Mouse (Mus musculus) CH12.LX (cell line): ENCODE measurements at regions not wholly inside any gene's neighbourhood (a gene's known extent, or its start where the extent isn't known, plus 50 kb on each side); places are given as distances from the start of the nearest gene placed in this dataset.
"Not testable (repeated sequence)": the region's sequence is repeated elsewhere in the genome, so short reads cannot be mapped to it uniquely, and the experiment has no call there.

Source experiments
- DNase-seq: peaks from one replicate; pipeline ENCODE4 v3.0.0-alpha.2; 2013; ENCODE audit errors: extremely low read depth
- H3K27ac ChIP-seq: 2 replicates; pipeline ENCODE4 v1.5.1; 2012; ENCODE audit warnings: low read depth, mild to moderate bottlenecking, control low read depth, moderate library complexity; ENCODE audit not compliant: insufficient read depth
- H3K27me3 ChIP-seq: replicated peaks from 2 replicates; pipeline ENCODE3; 2012; ENCODE audit warnings: inconsistent platforms
- H3K36me3 ChIP-seq, 2 experiments: replicated peaks in 1 of 2; 2 replicates each; pipeline versions ENCODE3 to v1.6.1; 2012; ENCODE audit warnings: inconsistent platforms in 1 of 2, low read length in 1 of 2, mild to moderate bottlenecking in 1 of 2, mixed read lengths in 1 of 2, moderate library complexity in 1 of 2; ENCODE audit not compliant: control insufficient read depth in 1 of 2, insufficient read depth in 1 of 2
- H3K4me1 ChIP-seq, 2 experiments: 2 replicates each; pipeline ENCODE4 v1.6.1; 2012; ENCODE audit warnings: inconsistent platforms in 1 of 2, moderate library complexity in 1 of 2; ENCODE audit not compliant: insufficient read depth in 2 of 2, control insufficient read depth in 1 of 2
- H3K4me2 ChIP-seq: 2 replicates; pipeline ENCODE4 v1.6.1; 2012; ENCODE audit warnings: low read depth, mild to moderate bottlenecking, control low read depth; ENCODE audit not compliant: poor library complexity, insufficient read depth, severe bottlenecking
- H3K4me3 ChIP-seq, 3 experiments: fragments of 150-350 bp in 1 of 3; sonication (generic) in 1 of 3; replicated peaks in 1 of 3; 2 replicates each; pipeline versions ENCODE3 to v1.5.1; 2011 to 2012; ENCODE audit warnings: low read depth in 2 of 3, low read length in 2 of 3, mild to moderate bottlenecking in 2 of 3, moderate library complexity in 2 of 3, control low read depth in 1 of 3, improper control_type of control experiment in 1 of 3, inconsistent platforms in 1 of 3, mixed read lengths in 1 of 3; ENCODE audit not compliant: poor library complexity in 1 of 3
- H3K79me2 ChIP-seq: replicated peaks from 2 replicates; pipeline ENCODE4 v1.6.1; 2012; ENCODE audit warnings: mild to moderate bottlenecking, moderate library complexity; ENCODE audit not compliant: control insufficient read depth, poor library complexity, insufficient read depth, severe bottlenecking; ENCODE audit errors: extremely low read depth
- H3K9ac ChIP-seq: 2 replicates; pipeline ENCODE4 v1.6.1; 2012; ENCODE audit warnings: low read depth, mild to moderate bottlenecking, control low read depth, moderate library complexity; ENCODE audit not compliant: insufficient read depth
- H3K9me3 ChIP-seq: replicated peaks from 2 replicates; pipeline ENCODE3; 2012; ENCODE audit warnings: low read length, inconsistent platforms, mixed read lengths
- BHLHE40 ChIP-seq: IDR thresholded peaks from 2 replicates; pipeline ENCODE4 v1.6.1; 2011; ENCODE audit warnings: mild to moderate bottlenecking, low read depth, low read length, improper control_type of control experiment
- CHD1 ChIP-seq: IDR thresholded peaks from 2 replicates; pipeline ENCODE4 v1.6.1; 2012; ENCODE audit warnings: low read depth, low read length, improper control_type of control experiment, inconsistent platforms
- CHD2 ChIP-seq: IDR thresholded peaks from 2 replicates; pipeline ENCODE4 v1.6.1; 2011; ENCODE audit warnings: low read length, improper control_type of control experiment
- E2F4 ChIP-seq: IDR thresholded peaks from 2 replicates; pipeline ENCODE4 v1.6.1; 2011; ENCODE audit warnings: low read depth, low read length, improper control_type of control experiment; ENCODE audit not compliant: insufficient replicate concordance
- ELF1 ChIP-seq: IDR thresholded peaks from 2 replicates; pipeline ENCODE4 v1.6.1; 2014; ENCODE audit warnings: low read depth, mild to moderate bottlenecking, inconsistent platforms, low read length, improper control_type of control experiment
- EP300 ChIP-seq: IDR thresholded peaks from 2 replicates; pipeline ENCODE4 v1.6.1; 2011; ENCODE audit warnings: low read length, improper control_type of control experiment
- ETS1 ChIP-seq: conservative IDR thresholded peaks from 2 replicates; pipeline ENCODE4 v1.6.1; 2012; ENCODE audit warnings: low read depth, mild to moderate bottlenecking, inconsistent platforms, low read length, improper control_type of control experiment, moderate library complexity
- GABPA ChIP-seq: IDR thresholded peaks from 2 replicates; pipeline ENCODE4 v1.6.1; 2012; ENCODE audit warnings: low read depth, low read length, improper control_type of control experiment, inconsistent platforms; ENCODE audit not compliant: insufficient replicate concordance
- HCFC1 ChIP-seq: IDR thresholded peaks from 2 replicates; pipeline ENCODE4 v1.6.1; 2012; ENCODE audit warnings: low read depth, mild to moderate bottlenecking, inconsistent platforms, low read length, improper control_type of control experiment
- JUND ChIP-seq: conservative IDR thresholded peaks from 2 replicates; pipeline ENCODE4 v1.6.1; 2011; ENCODE audit warnings: low read depth, low read length, improper control_type of control experiment
- MEF2A ChIP-seq: IDR thresholded peaks from 2 replicates; pipeline ENCODE4 v1.6.1; 2014; ENCODE audit warnings: low read depth, mild to moderate bottlenecking, inconsistent platforms, low read length, improper control_type of control experiment, borderline replicate concordance
- MYC ChIP-seq: IDR thresholded peaks from 2 replicates; pipeline ENCODE4 v1.6.1; 2011; ENCODE audit warnings: low read depth, mild to moderate bottlenecking, improper control_type of control experiment, low read length
- NELFE ChIP-seq: IDR thresholded peaks from 2 replicates; pipeline ENCODE4 v1.6.1; 2011; ENCODE audit warnings: low read depth, low read length, improper control_type of control experiment
- NRF1 ChIP-seq: IDR thresholded peaks from 2 replicates; pipeline ENCODE4 v1.6.1; 2014; ENCODE audit warnings: low read depth, mild to moderate bottlenecking, inconsistent platforms, low read length, improper control_type of control experiment, moderate library complexity
- PAX5 ChIP-seq: IDR thresholded peaks from 2 replicates; pipeline ENCODE4 v1.6.1; 2012; ENCODE audit warnings: low read length, inconsistent platforms, mixed read lengths
- POLR2AphosphoS2 ChIP-seq: IDR thresholded peaks from 2 replicates; pipeline ENCODE4 v1.6.1; 2011; ENCODE audit warnings: low read depth, low read length, improper control_type of control experiment
- RAD21 ChIP-seq: IDR thresholded peaks from 2 replicates; pipeline ENCODE4 v1.6.1; 2011; ENCODE audit warnings: low read depth, mild to moderate bottlenecking, low read length, improper control_type of control experiment, moderate library complexity
- SIN3A ChIP-seq: IDR thresholded peaks from 2 replicates; pipeline ENCODE4 v1.6.1; 2012; ENCODE audit warnings: low read length, improper control_type of control experiment, inconsistent platforms
- USF1 ChIP-seq: IDR thresholded peaks from 2 replicates; pipeline ENCODE4 v1.6.1; 2014; ENCODE audit warnings: low read depth, mild to moderate bottlenecking, inconsistent platforms, low read length, improper control_type of control experiment
- USF2 ChIP-seq: conservative IDR thresholded peaks from 2 replicates; pipeline ENCODE4 v1.6.1; 2011; ENCODE audit warnings: low read depth, low read length, improper control_type of control experiment
- ZNF384 ChIP-seq: IDR thresholded peaks from 2 replicates; pipeline ENCODE4 v1.6.1; 2012; ENCODE audit warnings: low read depth, low read length, improper control_type of control experiment, inconsistent platforms
- dilution Hi-C: fragments of 300-500 bp; cut with MboI; formaldehyde crosslinking; loops from 2 replicates; pipeline ENCODE4 v1.14.3; 2020; ENCODE audit warnings: low sequenced_read_pairs; ENCODE audit not compliant: extremely low pct_unique_long_range_greater_than_20kb, extremely low pct_ligation_motif_present
- in situ Hi-C: fragments of 300-500 bp; cut with MboI; formaldehyde crosslinking; loops from 3 replicates; pipeline ENCODE4 v1.14.3; 2019; ENCODE audit warnings: low sequenced_read_pairs, low pct_ligation_motif_present, low pct_unique_long_range_greater_than_20kb, mixed read lengths

GRCm38 (mm10) chr5:5844312-5844711, 95.2 kb upstream of the Steap1 start:
- in situ Hi-C loops (no loop called here), dilution Hi-C loops (no loop called here)
- no peak for DNase-seq
- no peak overlapping the region for H3K4me3 ChIP-seq
- H3K9ac ChIP-seq: no peak overlapping the region
- no peaks in the 10 kb centered on the region for H3K27me3 ChIP-seq
- TF ChIP-seq MYC (no peak), SIN3A (no peak), JUND (no peak), CHD2 (no peak), ELF1 (no peak), HCFC1 (no peak), PAX5 (no peak), EP300 (no peak), USF1 (no peak), ETS1 (no peak)
- no peaks in the 10 kb centered on the region for H3K9me3 ChIP-seq
- H3K79me2 ChIP-seq: no peaks in the 10 kb centered on the region
- no peak overlapping the region for H3K4me2 ChIP-seq
- H3K36me3 ChIP-seq: no peaks in the 10 kb centered on the region
- peaks cover 2 to 3% of the 10 kb centered on the region in 2 experiments; a peak in 1 of 4 replicates for H3K4me1 ChIP-seq
- H3K27ac ChIP-seq: no peak overlapping the region

- no peaks in the 10 kb centered on the region for H3K9me3 ChIP-seq
- H3K9ac ChIP-seq: no peak overlapping the region
- TF ChIP-seq EP300: no peak
- no peak for TF ChIP-seq USF1
- TF ChIP-seq MYC: no peak
- TF ChIP-seq E2F4: no peak
- no peak for TF ChIP-seq POLR2AphosphoS2
- TF ChIP-seq GABPA: no peak
- TF ChIP-seq NELFE: no peak
- no peak for TF ChIP-seq BHLHE40
- TF ChIP-seq CHD1: no peak
- no peak for TF ChIP-seq NRF1
- no peak for TF ChIP-seq SIN3A
- TF ChIP-seq ELF1: no peak
- TF ChIP-seq MEF2A: no peak
- TF ChIP-seq USF2: no peak
- TF ChIP-seq RAD21: no peak
- no peak for TF ChIP-seq ZNF384
- no peak for TF ChIP-seq PAX5
- TF ChIP-seq ETS1: no peak
- no peaks in the 10 kb centered on the region for H3K27me3 ChIP-seq
- H3K79me2 ChIP-seq: no peaks in the 10 kb centered on the region
- H3K4me2 ChIP-seq: no peak overlapping the region
- H3K27ac ChIP-seq: no peak overlapping the region
- H3K36me3 ChIP-seq: no peaks in the 10 kb centered on the region
- no peak overlapping the region for H3K4me3 ChIP-seq
- in situ Hi-C loops: no loop called here
- DNase-seq: no peak
- dilution Hi-C loops: no loop called here
- no peaks in the 10 kb centered on the region for H3K4me1 ChIP-seq
Measured at GRCm38 (mm10) chr5:5838767-5839166, 89.6 kb upstream of the Steap1 start.

- H3K4me3 ChIP-seq, H3K27me3 ChIP-seq, dilution Hi-C loops, H3K9ac ChIP-seq, H3K4me1 ChIP-seq, H3K9me3 ChIP-seq, H3K27ac ChIP-seq, H3K4me2 ChIP-seq, H3K36me3 ChIP-seq, H3K79me2 ChIP-seq, DNase-seq, in situ Hi-C loops: not testable (repeated sequence)
Measured at GRCm38 (mm10) chr5:5822666-5823065, 73.5 kb upstream of the Steap1 start.
